Comparison of ENCODE assay signal across 15 mouse cellular contexts in the genomic region with DNA sequence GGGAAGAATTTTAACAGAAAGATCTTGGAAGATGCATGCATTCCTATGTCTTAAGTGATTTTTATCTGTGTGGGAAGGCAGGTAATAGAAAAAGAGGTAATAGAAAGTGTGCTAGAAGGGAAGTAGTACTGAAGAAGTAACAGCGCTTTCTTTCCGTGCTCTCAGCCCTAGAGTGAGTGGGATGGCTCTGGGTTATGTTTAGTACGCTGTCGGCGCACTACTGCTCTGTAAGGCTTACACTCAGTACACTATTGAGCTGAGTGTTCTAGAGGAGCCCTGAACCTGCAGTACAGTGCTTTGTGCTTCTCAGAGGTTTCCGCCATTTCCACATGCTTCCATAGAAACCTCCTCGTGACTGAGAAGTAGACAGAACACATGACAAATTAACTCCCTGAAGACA.
"Had no signal": no experiment of that assay in that cellular context is flagged by ENCODE, and none has a peak within 500 bp of the region (broad histone marks: within the 10 kb centered on the region; RNA-seq: fewer than 3 reads in every experiment).

No protein-coding gene starts in this region.

- H3K4me2 ChIP-seq: neural tube, embryonic 12.5 days; neural tube, embryonic 13.5 days; neural tube, embryonic 15.5 days; stomach, embryonic 15.5 days had no signal

- DNase-seq: retina, postnatal 1 day; right cerebral cortex, postnatal 14 days; right cerebral cortex, postnatal 4 days; spleen, adult 18-20 months; thymus, adult 18-20 months; thymus, adult 2 months; thymus, postnatal 14 days; thymus, postnatal 25 days; thymus, postnatal 36 days; thymus, postnatal 4 days had no signal

- H3K9me3 ChIP-seq: neural tube, embryonic 12.5 days; neural tube, embryonic 13.5 days; neural tube, embryonic 15.5 days; stomach, embryonic 15.5 days had no signal

- H3K27me3 ChIP-seq: neural tube, embryonic 12.5 days; neural tube, embryonic 13.5 days; neural tube, embryonic 15.5 days; stomach, embryonic 15.5 days had no signal

- H3K27ac ChIP-seq: neural tube, embryonic 12.5 days; neural tube, embryonic 13.5 days; neural tube, embryonic 15.5 days; stomach, embryonic 15.5 days; stomach, postnatal 0 days had no signal

- H3K4me1 ChIP-seq: neural tube, embryonic 12.5 days; neural tube, embryonic 15.5 days; stomach, embryonic 15.5 days had no signal

- H3K4me3 ChIP-seq: neural tube, embryonic 12.5 days; neural tube, embryonic 13.5 days; neural tube, embryonic 15.5 days; stomach, embryonic 15.5 days had no signal

- H3K9ac ChIP-seq: neural tube, embryonic 12.5 days; neural tube, embryonic 13.5 days; neural tube, embryonic 15.5 days; stomach, embryonic 15.5 days had no signal
